Mouse (Mus musculus) neural tube, embryonic 15.5 days (tissue): ENCODE data around the gene Stac2. TPM values are rescaled to one million over a fixed set of nuclear protein-coding genes. Genes with fewer than 3 reads are reported as not detected.
A peak's percentile ranks its signal among the peaks of the same experiment; 100 is the strongest.

Experiments
- ATAC-seq: fragments of 200-750 bp; cut with Nextera tagmentation; 2 replicates; pipeline ENCODE4 v1.8.0; 2017; ENCODE audit warnings: mild to moderate bottlenecking, moderate TSS enrichment, moderate library complexity; ENCODE audit not compliant: low FRiP score
- H3K27ac ChIP-seq: fragments of 300-500 bp; sonication (generic); replicated peaks from 2 replicates; pipeline ENCODE4 v1.5.1; 2015; ENCODE audit warnings: mild to moderate bottlenecking, inconsistent platforms
- H3K27me3 ChIP-seq: fragments of 300-500 bp; sonication (generic); replicated peaks from 2 replicates; pipeline ENCODE4 v1.6.1; 2015; ENCODE audit warnings: inconsistent platforms
- H3K36me3 ChIP-seq: fragments of 300-500 bp; sonication (generic); 2 replicates; pipeline ENCODE4 v1.6.1; 2015; ENCODE audit warnings: inconsistent platforms
- H3K4me1 ChIP-seq: fragments of 300-500 bp; sonication (generic); 2 replicates; pipeline ENCODE4 v1.6.1; 2015; ENCODE audit warnings: inconsistent platforms
- H3K4me2 ChIP-seq: fragments of 300-500 bp; sonication (generic); 2 replicates; pipeline ENCODE4 v1.6.1; 2015; ENCODE audit warnings: inconsistent platforms, mild to moderate bottlenecking, moderate library complexity
- H3K4me3 ChIP-seq: fragments of 300-500 bp; sonication (generic); replicated peaks from 2 replicates; pipeline ENCODE4 v1.5.1; 2015; ENCODE audit warnings: mild to moderate bottlenecking, inconsistent platforms
- H3K9ac ChIP-seq: fragments of 300-500 bp; sonication (generic); replicated peaks from 2 replicates; pipeline ENCODE4 v1.6.1; 2015; ENCODE audit warnings: mild to moderate bottlenecking, inconsistent platforms
- H3K9me3 ChIP-seq: fragments of 300-500 bp; sonication (generic); replicated peaks from 2 replicates; pipeline ENCODE4 v1.6.1; 2016; ENCODE audit warnings: inconsistent platforms
- WGBS: fragments of 180-500 bp; shearing (Covaris S2); methylation state at CpG from one replicate; pipeline ENCODE4 v1.1.7; 2015; ENCODE audit warnings: mixed read lengths; 5-methylcytosine and 5-hydroxymethylcytosine counted together
- polyA plus RNA-seq: library from polyadenylated mRNA; unstranded; fragments of >200 nt; fragmentation: Nextera tagmentation; extraction: Ambion mirVana; gene quantifications from 2 replicates; pipeline ENCODE4 v1.2.1, GENCODE M21; 2015

The Stac2 gene
- polyA plus RNA-seq, 1 experiment from 2014 or later, result 18.2 TPM

DNA sequence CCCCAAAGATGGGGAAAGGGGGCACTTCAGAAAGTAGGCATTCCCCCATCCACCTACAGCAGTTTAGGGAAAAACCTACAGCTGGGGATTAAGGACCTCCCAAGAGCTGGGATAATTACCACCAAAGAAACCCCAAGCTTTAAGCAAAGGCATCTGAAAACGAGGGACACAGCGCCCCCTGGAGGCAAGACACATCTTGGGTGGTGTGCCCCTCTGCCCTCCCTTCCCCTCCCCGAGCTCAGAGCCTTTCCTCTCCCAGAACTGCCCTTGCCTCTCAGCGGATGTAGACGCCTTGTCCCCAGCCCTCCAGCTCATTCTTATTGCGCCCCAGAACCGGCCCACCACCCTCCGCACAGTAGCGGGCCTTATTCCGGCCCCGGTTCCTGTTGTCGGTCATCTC, 50.6 kb downstream of the Stac2 start:
- H3K4me2 ChIP-seq, result peak overlapping the region; percentile 7; the same call in 1 of the 2 replicates
- peaks cover 29% of the 10 kb centered on the region for H3K4me1 ChIP-seq
- no peak overlapping the region; the same call in 1 of the 2 replicates for H3K9ac ChIP-seq
- no peak for ATAC-seq
- H3K4me3 ChIP-seq, result no peak overlapping the region
- H3K36me3 ChIP-seq, result peaks cover 40% of the 10 kb centered on the region
- no peaks in the 10 kb centered on the region for H3K9me3 ChIP-seq
- 15% methylated on average over 12 of the region's 12 CpGs for WGBS
- no peaks in the 10 kb centered on the region for H3K27me3 ChIP-seq
- H3K27ac ChIP-seq, result no peak overlapping the region

DNA sequence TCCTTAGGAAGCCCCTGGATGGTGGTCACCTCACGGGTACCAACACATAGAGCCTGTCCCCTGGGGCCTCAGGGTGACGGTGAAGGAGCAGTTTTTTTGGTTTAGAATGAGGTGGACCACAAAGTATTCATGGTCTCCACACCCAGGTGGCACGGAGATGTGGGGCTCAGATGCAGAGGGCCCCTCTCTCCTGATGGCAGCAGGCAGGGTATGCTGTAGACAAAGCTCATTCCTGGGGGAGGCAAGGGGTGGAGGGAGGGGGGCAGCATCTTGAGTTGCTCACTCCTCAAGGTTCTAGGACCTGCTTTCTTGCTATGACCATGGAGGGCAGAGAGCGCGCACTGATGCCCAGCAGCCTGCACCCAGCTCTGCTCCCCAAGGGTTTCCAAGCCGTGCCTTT, 51.3 kb downstream of the Stac2 start:
- Histone ChIP-seq H3K36me3 (peaks cover 34% of the 10 kb centered on the region), H3K9me3 (no peaks in the 10 kb centered on the region), H3K4me2 (no peak overlapping the region), H3K9ac (no peak overlapping the region), H3K27me3 (no peaks in the 10 kb centered on the region), H3K27ac (no peak overlapping the region), H3K4me3 (no peak overlapping the region), H3K4me1 (peaks cover 29% of the 10 kb centered on the region)
- no peak for ATAC-seq
- WGBS, result 56% methylated on average over 6 of the region's 6 CpGs

DNA sequence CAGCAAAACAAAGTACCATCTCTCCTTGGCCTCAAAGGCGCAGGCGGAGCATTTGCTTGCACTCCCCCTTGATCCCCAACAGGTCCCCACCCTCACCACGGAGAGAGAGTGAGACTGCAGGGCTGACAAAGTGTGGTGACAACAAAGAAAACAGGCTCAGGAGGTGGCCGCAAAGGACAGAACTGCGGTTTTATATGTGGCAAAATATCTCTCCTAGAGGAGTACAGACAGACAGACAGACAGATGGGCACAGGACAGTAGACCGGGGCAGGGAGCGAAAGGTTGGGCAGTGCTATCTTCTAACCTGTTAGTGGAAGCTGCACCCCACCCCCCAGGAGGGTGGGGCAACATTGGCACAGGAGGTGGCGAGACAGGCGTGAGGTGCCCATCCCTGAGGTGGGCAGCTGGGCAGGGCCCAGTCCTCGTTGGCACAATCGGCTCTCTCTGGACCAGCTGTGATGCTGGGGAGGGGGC, 51.9 kb downstream of the Stac2 start:
- H3K27me3 ChIP-seq, result no peaks in the 10 kb centered on the region
- H3K4me1 ChIP-seq, result peaks cover 29% of the 10 kb centered on the region
- H3K4me2 ChIP-seq, result no peak overlapping the region
- no peaks in the 10 kb centered on the region for H3K9me3 ChIP-seq
- H3K9ac ChIP-seq, result no peak overlapping the region
- no peak overlapping the region for H3K27ac ChIP-seq
- peaks cover 30% of the 10 kb centered on the region for H3K36me3 ChIP-seq
- 27% methylated on average over 11 of the region's 11 CpGs for WGBS
- no peak overlapping the region for H3K4me3 ChIP-seq
- no peak for ATAC-seq

DNA sequence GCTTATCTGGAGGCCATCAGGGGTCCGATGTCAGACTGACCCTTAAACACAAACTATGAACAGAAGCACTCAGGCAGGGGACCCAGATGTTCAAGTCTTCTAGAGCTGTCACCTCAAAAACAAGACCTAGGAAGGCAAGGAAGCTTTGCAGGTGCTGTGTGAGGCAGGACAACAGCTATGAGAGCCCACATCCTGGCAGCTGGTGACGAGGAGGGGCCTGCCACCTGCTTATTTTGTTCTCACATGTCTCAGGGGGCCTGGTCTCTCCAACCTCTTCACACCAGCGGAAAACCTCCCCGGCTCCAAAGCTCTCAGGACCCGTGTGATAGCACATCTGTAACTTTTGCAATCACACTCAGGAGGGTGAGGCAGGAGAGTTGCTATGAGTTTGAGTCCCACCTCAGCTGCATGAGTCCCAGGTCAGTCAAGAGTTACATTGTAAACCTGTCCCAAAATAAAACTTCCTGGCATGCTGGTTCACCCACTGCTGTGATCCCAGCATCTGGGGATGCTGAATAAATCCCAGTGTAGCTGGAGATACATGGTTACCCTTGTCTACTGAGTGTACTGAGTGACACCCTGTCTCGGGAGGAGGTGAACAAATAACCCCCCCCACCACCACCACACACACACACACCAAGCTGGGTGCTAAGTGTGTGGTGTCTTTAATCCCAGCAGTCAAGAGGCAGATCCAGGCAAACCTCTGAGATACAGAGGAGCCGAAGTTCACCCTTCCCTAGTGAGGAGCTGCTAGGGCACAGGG, 52.7 kb downstream of the Stac2 start:
- WGBS, result 30% methylated on average over 7 of the region's 7 CpGs
- H3K4me2 ChIP-seq, result no peak overlapping the region
- H3K4me3 ChIP-seq, result no peak overlapping the region
- H3K4me1 ChIP-seq, result peaks cover 34% of the 10 kb centered on the region
- H3K27ac ChIP-seq, result no peak overlapping the region
- no peak overlapping the region for H3K9ac ChIP-seq
- no peaks in the 10 kb centered on the region for H3K27me3 ChIP-seq
- peaks cover 24% of the 10 kb centered on the region for H3K36me3 ChIP-seq
- ATAC-seq, result no peak
- H3K9me3 ChIP-seq, result no peaks in the 10 kb centered on the region

DNA sequence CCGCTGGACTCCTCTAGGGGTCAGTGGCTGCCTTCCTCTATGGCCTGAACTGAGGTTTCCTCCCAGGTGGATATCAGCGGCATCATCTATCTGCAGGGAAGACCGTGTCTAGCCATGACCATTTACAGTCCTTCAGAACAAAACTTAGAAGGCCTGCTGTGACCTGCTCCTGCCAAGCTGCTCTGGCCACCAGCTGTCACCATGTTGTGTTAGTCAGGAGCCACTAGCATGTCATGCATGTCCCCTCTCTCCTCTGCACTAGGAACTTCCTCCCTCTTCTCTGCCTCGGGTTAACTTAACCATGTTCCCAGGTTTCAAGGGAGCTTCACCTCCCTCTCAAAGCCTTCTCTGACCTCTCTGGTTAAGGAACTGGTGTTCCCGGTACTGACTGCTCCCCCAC, 53.5 kb downstream of the Stac2 start:
- H3K4me3 ChIP-seq, result no peak overlapping the region
- WGBS, result 61% methylated on average over 5 of the region's 5 CpGs
- H3K4me1 ChIP-seq, result peaks cover 42% of the 10 kb centered on the region
- peaks cover 16% of the 10 kb centered on the region for H3K36me3 ChIP-seq
- no peak overlapping the region for H3K4me2 ChIP-seq
- no peaks in the 10 kb centered on the region for H3K27me3 ChIP-seq
- no peak overlapping the region for H3K27ac ChIP-seq
- H3K9ac ChIP-seq, result no peak overlapping the region
- no peak for ATAC-seq
- no peaks in the 10 kb centered on the region for H3K9me3 ChIP-seq

DNA sequence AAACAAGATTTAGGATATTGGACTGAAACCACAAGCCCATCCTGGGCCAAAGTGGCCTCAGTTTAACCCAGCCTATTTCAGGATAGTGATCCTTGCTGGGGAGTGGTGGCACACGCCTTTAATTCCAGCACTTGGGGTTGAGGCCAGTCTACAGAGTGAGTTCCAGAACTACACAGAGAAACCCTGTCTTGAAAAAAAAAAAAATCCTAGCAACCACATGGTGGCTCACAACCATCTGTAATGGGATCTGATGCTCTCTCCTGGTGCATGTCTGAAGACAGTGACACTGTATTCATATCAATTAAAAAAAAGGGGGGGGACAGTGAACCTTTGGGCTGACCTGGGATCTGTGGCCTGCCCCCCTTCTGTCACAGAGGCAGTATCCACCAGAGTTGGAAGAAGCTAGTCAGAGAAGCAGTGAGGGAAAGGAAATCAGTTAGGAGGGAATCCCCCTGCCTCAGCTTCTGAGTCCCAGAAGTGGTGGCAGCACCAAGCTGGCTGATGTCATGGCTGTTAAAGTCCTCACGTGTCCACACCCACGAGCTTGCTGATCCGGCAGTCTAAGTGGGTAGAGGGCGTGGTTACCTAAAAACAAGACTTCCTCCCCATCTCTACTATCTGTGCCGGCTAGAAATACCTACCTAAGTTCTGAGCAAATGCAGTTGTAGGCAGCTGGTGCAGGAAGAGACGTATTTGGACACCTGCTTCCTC, 54.2 kb downstream of the Stac2 start:
- 70% methylated on average over 7 of the region's 7 CpGs for WGBS
- H3K27ac ChIP-seq, result no peak overlapping the region
- no peaks in the 10 kb centered on the region for H3K9me3 ChIP-seq
- H3K27me3 ChIP-seq, result no peaks in the 10 kb centered on the region; the same call in 1 of the 2 replicates
- no peak overlapping the region for H3K9ac ChIP-seq
- ATAC-seq, result no peak
- no peak overlapping the region for H3K4me3 ChIP-seq
- H3K4me1 ChIP-seq, result peaks cover 44% of the 10 kb centered on the region
- H3K4me2 ChIP-seq, result no peak overlapping the region
- peaks cover 9% of the 10 kb centered on the region for H3K36me3 ChIP-seq

DNA sequence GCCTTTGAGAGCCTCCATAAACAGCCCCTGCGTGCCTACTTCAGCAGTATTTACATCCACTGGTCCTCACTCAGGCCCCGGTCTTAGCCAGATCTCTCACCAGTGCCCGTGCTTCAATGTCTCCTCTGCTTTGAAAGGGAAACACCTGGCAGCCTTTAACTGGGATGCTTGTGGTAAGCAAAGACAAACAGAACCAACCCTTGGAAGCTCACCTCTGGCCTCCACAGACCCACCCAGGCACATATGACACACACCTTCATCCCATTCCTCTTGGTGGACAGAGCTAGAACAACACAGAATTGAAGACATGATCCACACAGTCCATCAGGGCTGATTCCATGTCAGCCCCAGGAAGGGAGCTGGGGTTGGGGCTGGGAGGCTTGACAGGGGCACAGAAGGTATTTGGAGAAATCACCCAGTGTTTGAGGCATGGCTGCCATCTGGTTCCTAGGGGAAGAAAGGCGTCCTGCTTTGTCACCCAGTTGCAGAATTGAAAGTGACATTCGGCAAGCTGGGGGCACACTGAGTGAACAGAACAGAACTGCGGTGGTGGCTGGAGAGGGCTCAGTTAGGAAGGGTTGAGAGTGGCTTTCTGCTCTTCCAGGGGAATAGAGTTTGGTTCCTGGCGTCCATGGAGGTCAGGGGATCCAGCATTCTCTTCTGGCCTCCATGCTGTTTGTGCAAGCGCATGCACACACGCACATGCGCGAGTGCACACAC, 55.0 kb downstream of the Stac2 start:
- Histone ChIP-seq H3K36me3 (peaks cover 6% of the 10 kb centered on the region; the same call in 1 of the 2 replicates), H3K27ac (no peak overlapping the region), H3K4me3 (no peak overlapping the region), H3K9ac (no peak overlapping the region), H3K9me3 (no peaks in the 10 kb centered on the region), H3K27me3 (no peaks in the 10 kb centered on the region; the same call in 1 of the 2 replicates), H3K4me1 (peaks cover 39% of the 10 kb centered on the region), H3K4me2 (no peak overlapping the region)
- 73% methylated on average over 11 of the region's 11 CpGs for WGBS
- no peak for ATAC-seq

DNA sequence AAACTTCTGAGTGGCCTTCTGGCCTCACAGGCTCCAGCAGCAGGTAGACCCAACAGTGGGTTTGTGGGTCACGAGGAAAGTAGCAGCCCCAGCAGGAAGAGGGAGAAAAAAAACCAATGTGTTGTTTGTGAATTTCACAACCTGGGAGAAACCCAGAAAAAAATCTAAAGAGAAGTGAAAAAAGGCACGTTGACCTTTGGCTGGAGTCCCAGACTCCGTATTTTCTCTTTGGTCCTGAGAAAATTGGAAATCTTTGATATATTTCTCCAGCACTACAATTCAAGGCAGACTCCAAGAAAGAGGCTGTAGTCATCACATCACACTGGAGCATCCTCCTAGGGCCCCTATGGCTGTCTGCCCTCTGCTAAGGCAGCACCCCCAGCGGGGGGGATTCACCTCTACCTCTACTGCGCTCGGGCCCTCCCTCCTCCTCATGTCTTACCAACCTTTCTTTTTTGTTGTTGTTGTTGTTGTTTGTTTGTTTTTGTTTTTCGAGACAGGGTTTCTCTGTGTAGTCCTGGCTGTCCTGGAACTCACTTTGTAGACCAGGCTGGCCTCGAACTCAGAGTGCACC, 55.8 kb downstream of the Stac2 start:
- Histone ChIP-seq H3K4me2 (no peak overlapping the region), H3K36me3 (no peaks in the 10 kb centered on the region), H3K4me1 (peaks cover 32% of the 10 kb centered on the region), H3K4me3 (no peak overlapping the region), H3K9ac (no peak overlapping the region), H3K27me3 (no peaks in the 10 kb centered on the region; the same call in 1 of the 2 replicates), H3K27ac (no peak overlapping the region), H3K9me3 (no peaks in the 10 kb centered on the region)
- no peak for ATAC-seq
- 83% methylated on average over 8 of the region's 8 CpGs for WGBS

DNA sequence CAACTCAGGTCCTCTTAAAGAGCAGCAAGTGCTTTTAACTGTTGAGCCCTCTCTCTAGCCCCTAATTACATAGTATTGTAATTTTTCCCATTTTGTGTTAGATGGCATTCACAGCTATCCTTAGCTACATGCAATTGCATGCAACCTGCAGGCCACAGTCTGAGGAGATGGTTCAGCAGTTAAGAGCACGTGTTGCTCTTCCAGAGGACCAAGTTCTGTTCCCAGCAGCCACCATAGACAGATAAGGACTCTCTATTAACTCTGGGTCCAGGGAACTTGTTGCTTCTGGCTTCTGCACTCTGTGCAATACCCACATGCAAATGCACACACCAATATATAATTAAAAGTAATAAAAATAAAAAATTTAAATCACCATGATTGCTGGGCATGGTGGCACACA, 56.6 kb downstream of the Stac2 start:
- Histone ChIP-seq H3K27ac (no peak overlapping the region), H3K9me3 (no peaks in the 10 kb centered on the region), H3K9ac (no peak overlapping the region), H3K4me1 (peaks cover 25% of the 10 kb centered on the region), H3K4me3 (no peak overlapping the region), H3K27me3 (no peaks in the 10 kb centered on the region; the same call in 1 of the 2 replicates), H3K4me2 (no peak overlapping the region), H3K36me3 (no peaks in the 10 kb centered on the region)
- WGBS, result 71% methylated on average over 1 of the region's 1 CpGs
- no peak for ATAC-seq

DNA sequence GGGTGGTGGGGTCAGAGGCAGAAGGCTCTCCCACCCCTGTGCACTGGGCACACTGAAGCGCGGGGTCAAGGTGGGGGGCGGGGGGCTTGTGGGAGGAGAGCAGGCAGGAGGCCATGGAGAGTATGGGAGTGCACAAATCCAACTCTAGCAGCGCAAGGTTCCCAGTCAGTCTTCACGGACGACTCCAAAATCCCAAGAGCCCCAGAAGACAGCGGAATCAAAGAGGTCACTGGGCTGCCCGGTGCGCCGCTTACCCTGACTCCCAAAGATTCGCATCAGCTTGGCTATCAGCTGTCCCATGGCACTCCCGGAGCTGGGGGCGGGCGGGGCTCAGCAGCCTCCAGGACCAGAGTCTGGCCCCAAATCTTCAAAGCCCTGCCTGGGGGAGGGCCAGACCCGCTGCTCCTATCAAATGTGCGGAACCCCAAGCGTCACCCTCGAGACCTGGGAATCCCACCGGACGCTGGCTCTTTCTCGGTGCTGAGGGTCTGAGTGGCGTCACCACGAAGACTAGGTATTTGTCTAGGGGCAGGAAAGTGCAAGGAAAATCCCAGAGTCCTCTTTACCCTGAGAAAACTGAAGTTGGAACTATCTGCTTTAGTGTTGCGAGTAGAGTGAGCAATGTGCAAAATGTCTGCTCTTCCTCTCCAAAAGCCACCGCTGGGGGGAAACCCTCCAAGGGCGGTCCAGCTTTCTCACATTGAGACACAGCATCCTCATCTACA, 57.5 kb downstream of the Stac2 start, which contains the start of gene Arl5c:
Arl5c (minus strand) TSS at position 618 of the 725 bp plus-strand sequence.
- H3K27ac ChIP-seq, result no peak within 1 kb of the TSS; the same call in 1 of the 2 replicates
- 0 out of 2 replicates have a peak, but pooled peaks have one; percentile 33 for ATAC-seq
- H3K4me2 ChIP-seq, result peak within 1 kb of the TSS; percentile 87
- H3K4me3 ChIP-seq, result peak within 1 kb of the TSS; percentile 44
- H3K9ac ChIP-seq, result peak within 1 kb of the TSS; percentile 37
- peaks cover 22% of the 10 kb centered on the region for H3K4me1 ChIP-seq
- H3K9me3 ChIP-seq, result no peaks in the 10 kb centered on the region
- 3% methylated on average over 26 of the region's 26 CpGs for WGBS
- no peaks in the 10 kb centered on the region; the same call in 1 of the 2 replicates for H3K27me3 ChIP-seq
- H3K36me3 ChIP-seq, result no peaks in the 10 kb centered on the region
